Mouse (Mus musculus): ENCODE results near the gene Gm1113.
A peak's percentile ranks its signal among the peaks of the same experiment; 100 is the strongest.

Gene Gm1113

GRCm38 (mm10) chr9:35529141-35529540 is 11.1 kb upstream of the Gm1113 start:
- no peak for DNase-seq (ENCODE audit: low spot score in 2 of 2)

GRCm38 (mm10) chr9:35523941-35524411 is 5.9 kb upstream of the Gm1113 start:
- DNase-seq (ENCODE audit: low spot score in 2 of 2): peak; percentile 49 to 69

GRCm38 (mm10) chr9:35523541-35523940 is 5.5 kb upstream of the Gm1113 start:
- peak in 1 of 2 experiments; percentile 31 for DNase-seq (ENCODE audit: low spot score in 2 of 2)

DNA sequence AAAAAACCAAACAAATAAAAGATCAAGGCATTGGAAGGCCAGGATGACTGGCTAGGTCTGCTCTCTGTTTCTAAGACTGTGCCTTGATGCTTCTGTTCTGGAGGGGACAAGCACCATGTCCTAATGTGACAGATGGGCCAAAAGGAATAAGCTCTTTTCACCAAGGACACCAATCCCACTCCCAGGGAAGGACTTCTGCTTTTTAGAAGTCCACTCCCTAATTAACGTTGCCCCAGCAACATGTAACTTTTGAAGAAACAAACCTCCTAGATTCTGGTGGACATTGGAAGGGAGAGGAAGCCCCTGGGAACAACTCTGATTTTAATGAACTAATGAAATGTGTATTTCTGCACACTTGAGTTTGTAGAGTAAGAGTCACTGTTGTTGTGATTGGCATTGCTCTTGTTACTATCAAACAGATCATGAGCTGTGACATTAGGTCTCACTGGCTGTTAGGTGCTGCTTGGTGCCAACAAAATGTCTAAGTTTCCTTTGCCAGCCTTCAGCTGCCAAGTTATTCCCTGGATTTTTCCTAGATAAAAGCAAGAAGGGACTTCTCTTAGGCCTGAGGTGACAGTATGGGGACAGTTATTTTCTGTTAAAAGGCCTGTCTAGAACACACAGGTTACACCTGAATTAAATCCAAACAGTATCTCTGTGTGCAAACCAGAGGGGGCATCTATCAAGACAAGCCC is 4.9 kb upstream of the Gm1113 start:
- DNase-seq (ENCODE audit: low spot score in 2 of 2): no peak

DNA sequence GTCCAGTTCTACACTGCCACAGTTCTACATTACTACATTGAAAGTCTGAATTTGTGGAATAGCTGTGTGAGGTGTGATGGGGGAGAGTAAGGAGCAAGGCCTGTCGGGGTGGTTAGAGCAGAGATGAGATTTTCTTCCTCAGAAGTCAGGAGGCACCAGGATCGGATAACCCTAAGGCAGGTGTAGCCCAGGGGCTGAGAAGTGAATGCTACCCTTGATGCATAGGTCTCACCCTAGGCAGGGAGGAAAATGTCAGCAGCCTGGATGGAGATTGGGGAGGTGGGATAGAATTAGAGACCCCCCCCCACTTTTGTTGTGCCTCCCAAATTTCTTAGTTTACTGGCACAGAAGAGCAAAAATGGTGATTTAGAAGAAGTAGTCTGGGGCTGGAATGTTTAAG is 4.2 kb upstream of the Gm1113 start:
- DNase-seq (ENCODE audit: low spot score in 2 of 2): no peak

DNA sequence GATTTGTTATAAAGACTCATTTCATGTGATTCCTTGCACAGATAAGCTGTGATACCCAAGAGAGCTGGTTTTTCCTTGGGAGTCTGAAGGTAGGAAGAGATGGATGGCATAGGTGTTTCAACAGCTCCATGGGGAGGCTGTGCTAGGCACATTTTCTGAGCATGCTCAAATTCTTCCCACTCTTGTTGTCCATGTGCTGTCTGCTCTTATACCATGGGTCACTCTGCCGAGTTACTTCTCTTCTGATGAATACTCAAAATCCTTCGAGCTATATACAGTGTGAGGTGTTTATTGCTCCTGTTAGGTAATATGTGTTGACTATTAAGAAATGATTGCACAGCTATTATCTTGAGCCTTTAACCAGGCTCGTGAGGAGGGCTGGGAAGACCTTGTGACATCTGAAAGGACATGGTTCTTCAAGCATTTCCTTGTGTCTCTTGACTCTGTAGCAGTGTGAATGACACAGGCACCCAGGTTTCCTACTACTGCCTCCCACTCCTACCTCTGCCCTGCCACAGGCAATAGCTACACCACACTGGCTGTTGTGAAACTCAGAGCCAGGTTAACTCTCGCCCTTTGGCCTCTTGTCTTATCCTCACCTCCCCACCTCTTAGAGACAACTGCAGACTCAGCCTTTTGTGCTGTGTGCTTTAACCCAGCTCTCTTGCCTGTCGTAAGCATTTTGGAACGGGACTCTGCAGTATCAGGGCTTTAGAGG is 2.7 kb upstream of the Gm1113 start:
- DNase-seq (ENCODE audit: low spot score in 2 of 2): no peak

GRCm38 (mm10) chr9:35516711-35517110 is 1.4 kb downstream of the Gm1113 start:
- no peak for DNase-seq (ENCODE audit: low spot score in 2 of 2)

GRCm38 (mm10) chr9:35516182-35516581 is 1.9 kb downstream of the Gm1113 start:
- DNase-seq (ENCODE audit: low spot score in 2 of 2): no peak

GRCm38 (mm10) chr9:35513900-35514299 is 4.2 kb downstream of the Gm1113 start:
- no peak for DNase-seq (ENCODE audit: low spot score in 2 of 2)

DNA sequence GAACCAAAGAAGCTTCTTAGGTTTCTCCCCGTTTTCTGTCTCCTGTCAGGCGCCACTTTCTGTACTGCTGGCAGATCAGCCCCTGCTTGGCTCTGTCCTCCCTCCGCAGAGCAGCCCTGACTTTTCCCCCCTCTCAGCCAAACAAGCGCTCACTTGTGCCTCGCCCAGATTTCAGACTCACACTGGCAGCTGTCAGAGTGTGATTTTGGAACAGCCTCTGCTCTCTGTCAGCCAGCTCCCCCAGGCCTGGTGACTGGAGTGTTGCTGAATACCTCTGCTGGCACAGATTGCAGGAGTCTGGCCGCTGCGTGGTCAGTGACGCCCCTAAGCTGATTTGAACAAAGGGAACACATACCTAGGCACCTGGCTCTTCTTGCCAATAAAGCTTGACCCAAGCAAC is 9.8 kb downstream of the Gm1113 start:
- no peak for DNase-seq (ENCODE audit: low spot score in 2 of 2)

- no peak for DNase-seq (ENCODE audit: low spot score in 2 of 2)
Observed at GRCm38 (mm10) chr9:35502361-35503000, 15.6 kb downstream of the Gm1113 start.

GRCm38 (mm10) chr9:35499946-35500345 is 18.1 kb downstream of the Gm1113 start:
- no peak for DNase-seq (ENCODE audit: low spot score in 2 of 2)

- DNase-seq (ENCODE audit: low spot score in 2 of 2): no peak
Observed at GRCm38 (mm10) chr9:35495471-35495870, 22.6 kb downstream of the Gm1113 start.

GRCm38 (mm10) chr9:35494937-35495336 is 23.1 kb downstream of the Gm1113 start:
- DNase-seq (ENCODE audit: low spot score in 2 of 2): no peak

- no peak for DNase-seq (ENCODE audit: low spot score in 2 of 2)
Observed at GRCm38 (mm10) chr9:35493733-35494092, 24.4 kb downstream of the Gm1113 start.

DNA sequence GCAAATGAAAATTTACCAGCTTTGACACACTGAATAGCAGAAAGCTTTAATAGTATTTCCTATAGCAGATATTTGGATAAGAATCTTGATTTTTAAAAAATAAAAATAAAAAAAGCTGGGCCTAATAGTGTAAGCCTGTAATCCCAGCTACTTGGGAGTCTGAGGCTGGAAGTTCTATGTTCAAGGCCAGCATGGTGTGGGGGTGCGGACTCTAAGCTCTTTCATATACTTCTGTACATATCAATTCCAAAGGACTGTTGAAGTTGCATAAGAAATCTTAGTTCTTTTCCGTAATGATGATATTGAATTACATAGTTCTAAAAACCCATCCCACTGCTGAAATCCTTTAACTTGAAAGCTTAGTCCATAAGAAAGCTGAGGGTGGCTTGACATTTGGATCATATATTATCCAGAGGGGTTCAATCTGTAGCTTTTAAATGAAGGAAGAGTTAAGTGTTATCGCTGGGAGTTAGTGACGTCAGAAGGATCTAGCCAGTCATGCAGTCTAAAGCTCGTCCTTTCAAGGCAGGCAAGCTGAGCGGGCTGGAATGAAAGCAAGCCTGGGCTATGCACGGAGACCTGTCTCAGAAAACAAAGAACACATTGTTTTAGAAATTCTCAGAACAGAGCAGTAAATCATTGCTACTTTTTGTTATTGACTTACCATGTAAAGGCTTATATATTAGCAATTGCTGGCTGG is 24.9 kb downstream of the Gm1113 start:
- DNase-seq (ENCODE audit: low spot score in 2 of 2): no peak

DNA sequence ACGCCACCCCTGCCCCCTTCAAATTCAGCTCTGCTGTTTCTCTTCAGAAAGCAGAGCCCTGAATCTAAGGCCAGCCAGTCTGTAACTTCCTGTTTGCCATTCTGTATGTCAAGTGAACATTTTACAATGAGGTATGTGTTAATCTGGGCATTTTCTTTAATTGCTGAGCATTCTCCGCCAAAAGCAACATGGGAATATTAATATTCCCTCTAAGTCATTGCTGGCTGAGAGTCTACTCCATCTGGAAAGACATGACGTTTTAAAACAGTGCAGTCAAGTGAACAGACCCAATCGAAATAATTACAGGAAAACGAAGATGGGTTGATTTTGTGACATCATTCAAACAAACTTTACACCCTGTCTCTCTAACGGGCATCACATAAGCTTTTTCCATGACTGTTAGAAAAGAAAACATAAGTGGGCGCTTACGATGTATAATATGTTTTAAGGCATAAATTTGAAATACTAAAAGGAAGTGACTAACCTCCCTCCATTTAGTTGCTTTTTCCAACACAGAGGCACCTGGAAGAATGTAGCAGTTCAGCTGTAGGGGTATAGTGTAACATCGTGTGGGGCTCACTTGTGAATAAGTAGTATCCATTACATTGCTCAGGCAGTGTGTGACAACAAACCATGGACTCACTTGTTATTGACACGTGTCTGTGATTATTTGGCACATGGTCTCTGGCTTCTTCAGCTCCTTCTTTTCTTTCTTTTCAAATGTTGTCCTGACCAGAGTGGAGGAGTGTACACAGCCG is 26.8 kb downstream of the Gm1113 start:
- no peak for DNase-seq (ENCODE audit: low spot score in 2 of 2)

DNA sequence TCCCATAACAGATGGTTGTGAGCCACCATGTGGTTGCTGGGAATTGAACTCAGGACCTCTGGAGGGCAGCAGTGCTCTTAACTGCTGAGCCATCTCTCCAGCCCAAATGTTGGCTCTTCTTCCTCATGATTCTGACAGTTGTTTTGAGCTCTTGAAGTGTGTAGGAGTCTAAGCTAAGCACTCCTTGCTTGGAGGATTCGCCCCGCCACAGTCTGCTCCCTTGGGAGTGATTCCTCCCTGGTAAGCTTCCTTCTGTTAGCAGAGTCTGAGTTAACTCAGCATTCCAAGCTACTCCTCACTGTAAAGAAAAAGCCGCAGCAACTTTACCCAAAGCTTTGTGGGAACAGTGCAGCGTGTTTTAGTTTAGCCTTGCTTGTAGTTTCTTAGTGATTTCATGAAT is 29.6 kb downstream of the Gm1113 start:
- DNase-seq (ENCODE audit: low spot score in 2 of 2): no peak

GRCm38 (mm10) chr9:35486616-35487015 is 31.5 kb downstream of the Gm1113 start:
- no peak for DNase-seq (ENCODE audit: low spot score in 2 of 2)

DNA sequence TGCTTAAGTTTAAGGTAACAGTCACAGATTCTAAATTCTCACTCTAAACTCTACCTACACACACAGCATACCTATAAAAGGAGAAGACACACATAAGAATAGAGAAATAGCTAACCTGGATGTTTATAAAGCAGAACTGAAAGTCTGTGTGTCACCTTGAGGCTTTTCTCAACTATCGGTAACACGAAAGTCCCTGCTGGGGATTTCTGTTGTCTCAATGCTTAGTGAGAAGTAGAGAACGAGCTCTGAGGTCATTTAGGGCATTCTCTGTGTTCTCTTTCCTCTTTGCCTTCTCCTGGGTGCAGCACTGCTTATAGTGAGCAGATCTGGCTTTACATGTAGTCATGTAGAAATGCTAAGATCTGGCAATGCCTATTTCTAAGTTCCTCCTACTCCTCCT is 34.1 kb downstream of the Gm1113 start:
- no peak for DNase-seq (ENCODE audit: low spot score in 2 of 2)

Data from frontal cortex, postnatal 25 days (tissue).